Mouse (Mus musculus): ENCODE data around the gene Lrrc73.

GRCm38 (mm10) chr17:46251174-46251573 is 2.2 kb upstream of the Lrrc73 start:
- TF ChIP-seq CTCF (IDR thresholded peaks at IDR 0.05; ENCODE audit: low read depth, low read length) (peak; percentile 35), POLR2A (IDR thresholded peaks at IDR 0.05; ENCODE audit: extremely low read depth, insufficient read depth, low read length) (no peak)

Data from liver, adult 2 months (tissue).